Mouse (Mus musculus): ENCODE measurements at regions not wholly inside any gene's neighbourhood (a gene's known extent, or its start where the extent isn't known, plus 50 kb on each side); places are given as distances from the start of the nearest gene placed in this dataset.

- in situ Hi-C loops (cut with MboI; ENCODE audit: low sequenced_read_pairs in 2 of 2, unreplicated experiment in 2 of 2) = no loop called here
- Histone ChIP-seq H3K36me3 (ENCODE audit: control insufficient read depth, insufficient read depth, low read length, poor library complexity, severe bottlenecking) (no peaks in the 10 kb centered on the region), H3K9ac (ENCODE audit: insufficient read depth, low read depth, low read length, poor library complexity, severe bottlenecking) (no peak overlapping the region), H3K4me1 (ENCODE audit: control insufficient read depth in 2 of 2, insufficient read depth in 2 of 2, low read length in 2 of 2, poor library complexity in 1 of 2) (no peaks in the 10 kb centered on the region), H3K27ac (ENCODE audit: insufficient read depth, low read depth, low read length, poor library complexity, severe bottlenecking) (no peak overlapping the region), H3K4me3 (ENCODE audit: insufficient read depth in 1 of 2, low read depth in 1 of 2, low read length in 2 of 2, poor library complexity in 1 of 2, severe bottlenecking in 1 of 2) (no peak overlapping the region), H3K9me3 (ENCODE audit: control insufficient read depth, insufficient read depth, low read depth, low read length) (no peaks in the 10 kb centered on the region)
- TF ChIP-seq HCFC1 (IDR thresholded peaks at IDR 0.05; ENCODE audit: borderline replicate concordance, insufficient read depth, low read length) (no peak), ZC3H11A (IDR thresholded peaks at IDR 0.05; ENCODE audit: borderline replicate concordance, low read depth, low read length) (no peak), ZNF384 (IDR thresholded peaks at IDR 0.05; ENCODE audit: low read depth, low read length) (no peak), MAFK (IDR thresholded peaks at IDR 0.05; ENCODE audit: insufficient read depth, low read depth, low read length) (no peak), CHD2 (IDR thresholded peaks at IDR 0.05; ENCODE audit: low read depth, low read length) (no peak)
- DNase-seq (ENCODE audit: low read depth, low spot score) = no peak
Measured at GRCm38 (mm10) chr14:100468311-100468710, 183.8 kb upstream of the Klf12 start.

- no peaks in the 10 kb centered on the region for H3K9me3 ChIP-seq (ENCODE audit: control insufficient read depth, insufficient read depth, low read depth, low read length)
- TF ChIP-seq MAFK (IDR thresholded peaks at IDR 0.05; ENCODE audit: insufficient read depth, low read depth, low read length) (no peak), CHD2 (IDR thresholded peaks at IDR 0.05; ENCODE audit: low read depth, low read length) (no peak), ZC3H11A (IDR thresholded peaks at IDR 0.05; ENCODE audit: borderline replicate concordance, low read depth, low read length) (no peak), ZNF384 (IDR thresholded peaks at IDR 0.05; ENCODE audit: low read depth, low read length) (no peak), HCFC1 (IDR thresholded peaks at IDR 0.05; ENCODE audit: borderline replicate concordance, insufficient read depth, low read length) (no peak)
- in situ Hi-C loops (cut with MboI; ENCODE audit: low sequenced_read_pairs in 2 of 2, unreplicated experiment in 2 of 2) = no loop called here
- no peak for DNase-seq (ENCODE audit: low read depth, low spot score)
- H3K4me3 ChIP-seq (ENCODE audit: insufficient read depth in 1 of 2, low read depth in 1 of 2, low read length in 2 of 2, poor library complexity in 1 of 2, severe bottlenecking in 1 of 2) = no peak overlapping the region
- H3K27ac ChIP-seq (ENCODE audit: insufficient read depth, low read depth, low read length, poor library complexity, severe bottlenecking) = no peak overlapping the region
- no peaks in the 10 kb centered on the region for H3K36me3 ChIP-seq (ENCODE audit: control insufficient read depth, insufficient read depth, low read length, poor library complexity, severe bottlenecking)
- H3K4me1 ChIP-seq (ENCODE audit: control insufficient read depth in 2 of 2, insufficient read depth in 2 of 2, low read length in 2 of 2, poor library complexity in 1 of 2) = peaks cover 2 to 11% of the 10 kb centered on the region in 2 experiments; a peak in 3 of 4 replicates
- no peak overlapping the region for H3K9ac ChIP-seq (ENCODE audit: insufficient read depth, low read depth, low read length, poor library complexity, severe bottlenecking)
Measured at GRCm38 (mm10) chr14:100462321-100462720, 177.8 kb upstream of the Klf12 start.

- no peaks in the 10 kb centered on the region for H3K9me3 ChIP-seq (ENCODE audit: control insufficient read depth, insufficient read depth, low read depth, low read length)
- DNase-seq (ENCODE audit: low read depth, low spot score) = no peak
- H3K9ac ChIP-seq (ENCODE audit: insufficient read depth, low read depth, low read length, poor library complexity, severe bottlenecking) = no peak overlapping the region
- no peaks in the 10 kb centered on the region for H3K36me3 ChIP-seq (ENCODE audit: control insufficient read depth, insufficient read depth, low read length, poor library complexity, severe bottlenecking)
- in situ Hi-C loops (cut with MboI; ENCODE audit: low sequenced_read_pairs in 2 of 2, unreplicated experiment in 2 of 2) = no loop called here
- no peak overlapping the region for H3K4me3 ChIP-seq (ENCODE audit: insufficient read depth in 1 of 2, low read depth in 1 of 2, low read length in 2 of 2, poor library complexity in 1 of 2, severe bottlenecking in 1 of 2)
- TF ChIP-seq ZNF384 (IDR thresholded peaks at IDR 0.05; ENCODE audit: low read depth, low read length) (no peak), CHD2 (IDR thresholded peaks at IDR 0.05; ENCODE audit: low read depth, low read length) (peak; percentile 48; the same call in 1 of the 2 replicates)
- no peak overlapping the region for H3K27ac ChIP-seq (ENCODE audit: insufficient read depth, low read depth, low read length, poor library complexity, severe bottlenecking)
- H3K4me1 ChIP-seq (ENCODE audit: control insufficient read depth in 2 of 2, insufficient read depth in 2 of 2, low read length in 2 of 2, poor library complexity in 1 of 2) = peaks cover 2 to 11% of the 10 kb centered on the region in 2 experiments; a peak in 3 of 4 replicates
Measured at GRCm38 (mm10) chr14:100461141-100462043, 176.9 kb upstream of the Klf12 start.

- TF ChIP-seq ZNF384 (IDR thresholded peaks at IDR 0.05; ENCODE audit: low read depth, low read length) (no peak), MAFK (IDR thresholded peaks at IDR 0.05; ENCODE audit: insufficient read depth, low read depth, low read length) (no peak), HCFC1 (IDR thresholded peaks at IDR 0.05; ENCODE audit: borderline replicate concordance, insufficient read depth, low read length) (no peak), ZC3H11A (IDR thresholded peaks at IDR 0.05; ENCODE audit: borderline replicate concordance, low read depth, low read length) (no peak), CHD2 (IDR thresholded peaks at IDR 0.05; ENCODE audit: low read depth, low read length) (no peak)
- Histone ChIP-seq H3K9ac (ENCODE audit: insufficient read depth, low read depth, low read length, poor library complexity, severe bottlenecking) (no peak overlapping the region), H3K36me3 (ENCODE audit: control insufficient read depth, insufficient read depth, low read length, poor library complexity, severe bottlenecking) (no peaks in the 10 kb centered on the region), H3K4me1 (ENCODE audit: control insufficient read depth in 2 of 2, insufficient read depth in 2 of 2, low read length in 2 of 2, poor library complexity in 1 of 2) (peaks cover 2 to 11% of the 10 kb centered on the region in 2 experiments; a peak in 3 of 4 replicates), H3K9me3 (ENCODE audit: control insufficient read depth, insufficient read depth, low read depth, low read length) (no peaks in the 10 kb centered on the region), H3K4me3 (ENCODE audit: insufficient read depth in 1 of 2, low read depth in 1 of 2, low read length in 2 of 2, poor library complexity in 1 of 2, severe bottlenecking in 1 of 2) (no peak overlapping the region), H3K27ac (ENCODE audit: insufficient read depth, low read depth, low read length, poor library complexity, severe bottlenecking) (no peak overlapping the region; the same call in 1 of the 2 replicates)
- no peak for DNase-seq (ENCODE audit: low read depth, low spot score)
- in situ Hi-C loops (cut with MboI; ENCODE audit: low sequenced_read_pairs in 2 of 2, unreplicated experiment in 2 of 2) = no loop called here
Measured at GRCm38 (mm10) chr14:100459601-100460290, 175.3 kb upstream of the Klf12 start.

Data from ES-E14 (cell line).